Mouse (Mus musculus) urinary bladder, postnatal 14 days (tissue): ENCODE measurements around the gene Arid4a.

ENCODE experiments used
- DNase-seq: peaks from one replicate; pipeline ENCODE4 v3.0.0; 2021; ENCODE audit warnings: low spot score

Gene Arid4a

GRCm38 (mm10) chr12:71015363-71016210 is at the start of gene Arid4a:
Arid4a (plus strand) TSS chr12:71015990.
- peak; percentile 96 for DNase-seq

DNA sequence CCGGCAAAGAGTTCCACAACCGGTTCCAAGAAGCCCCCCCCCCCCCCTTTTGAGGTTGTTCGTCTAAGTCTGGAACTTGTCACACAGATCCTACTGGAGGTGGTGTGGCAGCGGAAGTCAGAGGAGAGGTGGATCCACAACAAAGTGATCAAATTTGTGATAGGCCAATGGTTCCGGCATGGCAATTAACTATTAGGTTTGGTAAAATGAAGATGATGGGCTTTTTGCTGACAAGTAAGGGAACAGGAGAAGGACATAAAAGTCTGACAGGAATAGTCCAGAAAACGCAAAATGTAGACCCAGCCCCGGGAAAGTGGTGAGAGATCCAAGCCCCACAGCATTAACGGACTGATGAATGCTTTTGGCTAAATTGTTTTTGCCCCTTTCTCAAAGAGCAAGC is 48.2 kb upstream of the Arid4a start:
- DNase-seq: no peak

DNA sequence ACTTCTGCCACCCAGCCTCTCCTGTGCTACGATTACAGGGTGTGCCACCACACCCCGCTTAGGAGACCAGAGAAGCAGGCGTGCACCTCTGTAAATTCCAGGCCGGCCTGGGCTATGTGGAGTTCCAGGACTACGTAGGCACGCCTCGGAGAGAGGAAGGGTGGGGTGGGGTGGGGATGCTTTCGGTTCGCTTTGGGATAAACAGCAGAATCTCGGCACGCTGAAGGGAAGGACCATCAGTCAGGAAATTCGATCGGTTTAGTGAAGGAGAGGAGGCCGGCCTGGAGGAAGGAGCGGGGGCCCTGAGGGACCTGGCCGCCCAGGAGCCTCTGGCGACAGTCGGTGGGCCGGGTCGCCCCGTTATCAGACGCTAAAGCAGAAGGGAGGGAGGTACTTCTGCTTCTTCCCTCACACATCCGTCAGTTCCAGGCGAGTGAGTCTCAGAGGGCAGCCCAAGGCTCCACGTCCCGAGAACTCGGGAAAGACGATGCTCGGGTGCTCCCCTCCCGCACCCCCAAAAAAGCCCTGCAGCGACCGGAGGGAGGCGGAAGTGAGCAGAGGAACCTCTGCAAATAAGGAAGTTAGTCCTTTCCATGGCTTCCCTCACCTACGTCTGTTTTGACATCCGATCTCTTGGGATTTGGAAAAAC is 47.5 kb upstream of the Arid4a start:
- peak; percentile 82 for DNase-seq

DNA sequence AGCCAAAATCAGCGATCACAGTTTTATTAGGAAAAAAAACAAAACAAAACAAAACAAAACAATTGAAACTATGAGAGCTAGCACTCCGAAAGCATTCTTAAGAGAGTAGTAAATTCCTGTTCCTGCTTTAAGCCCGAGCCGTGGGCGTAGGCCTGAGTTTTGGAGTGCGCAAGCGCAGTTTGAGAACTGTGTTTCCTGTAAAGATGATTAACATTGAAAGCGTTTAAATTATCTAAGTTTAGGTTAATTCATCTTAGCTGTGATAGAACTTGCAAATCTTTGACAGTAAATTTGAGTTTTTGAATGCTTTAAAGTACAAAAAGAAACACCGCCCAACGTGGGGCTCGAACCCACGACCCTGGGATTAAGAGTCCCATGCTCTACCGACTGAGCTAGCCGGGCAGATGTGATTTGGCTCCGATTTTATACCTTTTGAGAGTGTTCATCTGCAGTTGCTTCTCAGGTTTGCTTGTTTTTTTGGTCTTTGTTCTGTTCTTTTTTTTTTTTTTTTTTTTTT is 46.9 kb upstream of the Arid4a start:
- peak; percentile 88 for DNase-seq

DNA sequence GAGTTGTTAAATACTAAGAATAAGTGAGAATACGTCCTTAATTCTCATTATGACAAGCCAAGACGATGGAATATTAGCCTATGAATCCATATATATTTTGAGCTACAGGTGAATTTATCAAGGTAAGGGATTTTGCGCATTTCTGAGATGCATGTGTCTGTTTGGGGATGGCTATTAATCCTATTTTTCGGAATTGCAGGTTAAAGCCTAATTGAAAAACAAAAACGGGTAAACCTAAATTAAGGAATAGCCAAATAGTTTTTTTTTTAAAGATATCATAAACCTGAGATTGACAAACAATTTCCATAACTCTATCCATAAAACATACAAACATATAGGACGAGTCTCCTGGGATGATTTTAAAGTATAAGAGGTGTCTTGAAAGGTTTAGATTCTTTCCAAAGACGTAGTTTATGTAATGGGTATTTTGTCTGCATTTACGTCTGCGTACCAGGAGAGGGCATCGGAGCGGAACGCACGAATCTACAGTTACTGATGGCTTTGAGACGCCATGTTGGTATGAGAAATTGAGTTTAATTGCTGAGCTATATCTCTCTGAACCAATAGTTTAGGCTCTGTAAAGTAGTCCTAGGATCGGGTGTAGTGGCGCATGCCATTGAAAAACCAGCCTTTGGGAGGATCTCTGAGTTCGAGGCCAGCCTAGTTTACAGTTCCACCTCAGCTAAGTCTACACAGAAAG is 46.2 kb upstream of the Arid4a start:
- DNase-seq: peak; percentile 40

DNA sequence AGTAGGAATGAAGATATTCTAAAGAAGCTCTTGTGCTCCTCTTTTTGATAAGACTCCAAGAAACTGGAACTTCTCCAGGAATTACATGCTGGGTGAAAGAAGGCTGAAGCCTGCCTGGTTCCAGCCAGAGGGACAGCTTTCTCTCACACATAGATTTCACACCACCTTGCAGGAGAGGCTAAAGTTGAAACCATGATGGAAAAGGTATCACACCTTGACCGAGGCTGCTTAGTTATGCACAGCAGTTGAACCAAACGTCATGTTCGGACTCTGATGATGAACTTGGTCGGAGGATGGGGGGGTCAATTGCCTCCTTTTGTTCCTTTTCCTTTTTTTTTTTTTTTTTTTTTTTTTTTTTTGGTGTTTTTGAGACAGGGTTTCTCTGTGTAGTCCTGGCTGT is 42.0 kb upstream of the Arid4a start:
- no peak for DNase-seq

DNA sequence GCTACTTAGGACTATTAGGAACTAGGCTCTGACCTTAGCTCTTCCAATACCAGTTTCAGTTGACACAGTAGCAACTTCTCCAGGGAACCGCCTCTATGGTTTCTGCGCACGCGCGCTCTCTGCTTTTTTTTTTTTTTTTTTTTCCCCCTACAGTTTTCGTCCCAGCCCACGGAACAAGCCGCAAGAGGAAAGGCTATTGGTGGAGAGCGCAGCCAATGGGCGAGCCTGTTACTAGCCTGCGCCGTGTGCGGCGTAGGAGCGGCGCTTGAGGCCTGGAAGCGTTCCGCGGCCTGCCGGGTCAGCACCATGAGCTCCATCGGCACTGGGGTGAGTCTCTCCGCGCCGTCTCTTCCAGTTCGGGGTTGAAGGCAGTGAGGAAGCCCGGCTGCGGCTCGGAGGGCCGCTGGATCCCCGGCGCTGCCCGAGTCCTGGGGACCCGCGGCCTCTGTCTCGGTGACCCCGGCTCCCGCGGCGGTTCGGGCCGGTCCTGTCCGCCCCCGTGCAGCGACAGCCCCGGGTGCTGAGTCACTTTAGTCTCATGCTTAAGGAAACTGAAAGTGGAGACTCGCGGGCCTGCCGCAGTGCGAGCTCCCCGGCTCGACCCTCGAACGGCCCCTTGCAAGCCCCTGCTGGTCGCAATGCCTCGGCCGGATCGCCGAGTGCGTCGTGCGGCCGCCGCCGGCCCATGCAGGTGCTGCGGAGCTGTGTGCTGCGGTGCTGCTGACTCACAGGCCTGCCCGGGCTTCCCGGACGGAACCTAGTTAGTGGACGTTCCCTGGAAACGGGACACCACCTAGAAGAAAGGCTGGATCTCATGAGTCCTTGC is 41.1 kb upstream of the Arid4a start, which contains the start of gene Psma3:
Psma3 (plus strand) TSS at position 181 of the 826 bp plus-strand sequence.
- peak; percentile 90 for DNase-seq

DNA sequence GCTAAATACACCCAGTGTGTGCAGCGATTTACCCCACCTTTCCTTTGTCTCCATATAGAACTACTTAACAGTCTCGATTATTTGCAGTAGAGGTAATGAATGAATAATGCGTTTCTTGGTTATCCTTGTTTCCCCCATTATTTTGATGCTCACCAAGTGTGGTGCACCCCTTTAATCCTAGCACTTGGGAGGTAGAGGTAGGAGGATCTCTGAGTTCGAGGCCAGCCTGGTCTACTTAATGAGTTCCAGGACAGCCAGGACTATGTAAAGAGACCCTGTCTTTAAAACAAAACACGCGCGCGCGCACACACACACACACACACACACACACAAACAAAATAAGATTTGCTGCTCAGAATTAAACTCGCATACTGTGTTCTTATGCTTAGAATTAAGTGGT is 40.4 kb upstream of the Arid4a start:
- no peak for DNase-seq

GRCm38 (mm10) chr12:70975891-70976290 is 39.9 kb upstream of the Arid4a start:
- no peak for DNase-seq

GRCm38 (mm10) chr12:70978345-70978744 is 37.4 kb upstream of the Arid4a start:
- no peak for DNase-seq

- no peak for DNase-seq
Observed at GRCm38 (mm10) chr12:70984855-70985550, 30.8 kb upstream of the Arid4a start.

DNA sequence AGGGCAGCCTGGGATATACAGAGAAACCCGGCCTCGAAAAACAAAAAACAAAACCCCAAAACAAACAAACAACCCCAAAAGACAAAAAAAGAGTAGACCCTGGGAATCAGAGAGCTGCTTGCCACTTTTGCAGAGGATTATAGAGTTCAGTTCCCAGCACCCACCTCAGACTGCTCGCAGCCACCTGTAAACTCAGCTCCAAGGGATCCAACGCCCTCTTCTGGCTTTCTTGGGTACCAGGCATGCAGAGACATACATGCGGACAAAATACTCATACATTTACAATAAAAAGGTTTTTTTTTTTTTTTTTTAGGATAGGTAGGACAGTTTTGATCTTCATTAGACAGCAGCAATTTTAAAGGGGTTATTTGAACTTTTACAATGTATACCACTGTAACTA is 18.6 kb upstream of the Arid4a start:
- DNase-seq: no peak

GRCm38 (mm10) chr12:70999423-70999903 is 16.3 kb upstream of the Arid4a start:
- peak; percentile 45 for DNase-seq

DNA sequence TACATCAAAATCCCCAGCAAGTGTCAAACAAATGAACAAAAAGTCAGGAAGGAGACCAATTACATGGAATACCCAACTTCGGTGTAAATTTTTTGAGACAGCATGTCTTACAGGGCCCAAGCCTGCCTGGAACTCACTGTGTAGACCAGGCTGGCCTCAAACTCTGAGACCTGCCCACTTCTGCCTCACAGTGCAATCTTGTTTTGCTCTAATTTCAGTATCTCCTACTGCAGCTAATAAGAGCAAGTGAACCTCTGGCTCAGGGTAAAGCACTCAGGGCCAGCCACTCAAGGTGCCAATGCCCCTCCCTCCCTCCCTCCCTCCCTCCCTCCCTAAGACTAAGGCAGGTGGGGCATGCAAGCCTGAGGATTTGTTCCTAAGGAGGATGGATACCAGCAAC is 15.4 kb upstream of the Arid4a start:
- DNase-seq: no peak

DNA sequence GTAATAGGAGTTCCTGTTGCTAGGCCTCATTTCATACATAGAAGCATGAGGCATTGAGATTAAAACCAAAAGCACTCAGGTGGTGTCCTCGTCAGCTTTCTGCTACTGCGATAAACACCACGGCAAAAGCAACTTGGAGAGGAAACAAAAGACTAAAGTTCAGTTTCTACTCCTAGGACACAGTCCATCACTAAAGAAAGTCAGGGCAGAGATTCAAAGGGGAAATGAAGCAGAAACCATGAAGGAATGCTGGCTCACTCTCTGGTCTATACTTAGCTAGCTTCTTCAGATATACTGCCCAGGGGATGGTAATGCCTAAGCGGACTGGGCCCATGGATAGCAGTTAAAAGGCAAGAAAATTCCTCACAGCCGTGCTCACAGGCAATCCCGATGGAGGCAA is 14.3 kb upstream of the Arid4a start:
- DNase-seq: no peak

GRCm38 (mm10) chr12:71003760-71004426 is 11.9 kb upstream of the Arid4a start:
- no peak for DNase-seq

- DNase-seq: no peak
Observed at GRCm38 (mm10) chr12:71006141-71006540, 9.6 kb upstream of the Arid4a start.

DNA sequence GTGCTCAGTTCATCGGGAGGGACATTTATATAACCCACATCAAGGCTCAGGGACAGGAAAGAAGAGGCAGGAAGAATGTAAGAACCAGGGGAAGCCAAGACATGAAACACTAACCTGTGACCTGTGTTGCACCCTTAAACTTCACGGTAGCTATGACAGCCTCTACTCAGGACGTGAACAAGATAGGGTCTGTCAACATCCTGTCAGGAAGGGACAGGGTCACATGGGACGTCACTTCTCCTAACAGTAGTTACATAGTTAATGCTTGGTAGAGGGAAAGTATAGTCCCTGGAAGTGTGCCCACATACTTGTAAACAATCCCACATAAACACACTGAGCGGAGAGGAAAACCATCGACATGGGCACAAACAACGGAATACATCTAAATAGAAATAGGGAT is 8.9 kb upstream of the Arid4a start:
- no peak for DNase-seq

DNA sequence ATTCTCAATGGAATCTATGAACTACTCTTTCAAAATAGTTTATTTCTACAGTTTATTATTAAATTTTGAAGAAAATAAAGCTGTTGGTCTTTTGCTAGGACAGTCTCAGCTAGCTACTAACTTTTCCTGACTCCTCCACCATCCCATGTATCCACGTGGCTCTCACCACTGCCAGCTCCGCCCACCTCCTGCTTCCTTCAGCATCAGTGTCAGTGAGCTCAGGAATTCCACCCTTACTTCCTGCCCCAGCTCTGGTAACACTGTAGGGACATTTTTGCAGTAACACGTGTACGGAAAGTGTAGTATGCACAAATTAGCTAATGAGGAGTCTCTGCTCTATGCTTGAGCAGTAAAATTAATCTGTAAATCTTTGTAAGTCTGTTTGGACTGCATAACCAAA is 6.0 kb upstream of the Arid4a start:
- DNase-seq: peak; percentile 17

DNA sequence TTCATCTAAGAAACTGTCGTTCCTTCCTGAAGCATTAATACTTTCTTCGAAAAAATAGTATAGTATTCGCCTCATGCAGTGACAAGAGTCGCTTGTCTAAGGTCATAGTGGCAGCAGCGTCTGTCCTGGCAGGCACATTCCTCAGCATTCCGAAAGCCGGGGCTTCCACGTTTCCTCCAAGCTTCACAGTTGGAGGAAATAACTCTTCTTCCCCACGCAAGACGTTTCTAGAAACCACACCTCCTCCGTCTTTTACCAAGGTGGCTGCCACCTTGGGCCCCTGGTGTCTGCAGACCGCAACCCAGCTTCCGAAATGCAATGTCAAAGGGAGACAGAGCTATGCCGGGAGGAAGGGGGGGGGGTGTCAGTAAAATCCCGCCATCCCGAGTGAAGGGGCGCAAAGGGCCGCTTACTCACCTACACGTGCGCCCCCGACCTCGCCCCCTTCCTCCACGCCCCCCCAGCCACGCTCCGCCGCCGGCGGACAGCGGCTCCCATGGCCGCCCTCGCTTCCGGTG is 886 bp upstream of the Arid4a start:
- peak; percentile 12 for DNase-seq
